ENCODE assay signal across 24 mouse cellular contexts in genomic region chr8:114527648-114528221, GRCm38 (mm10).
DNase-seq lines count a peak whose midpoint lies in the region; ATAC-seq lines count a peak whose summit lies in the region.
"Had no signal": no experiment of that assay in that cellular context is flagged by ENCODE, and none has a peak within 500 bp of the region (broad histone marks: within the 10 kb centered on the region; RNA-seq: fewer than 3 reads in every experiment).

No protein-coding gene starts in this region.

- H3K4me1 ChIP-seq in forebrain, embryonic 12.5 days: peaks cover 22% of the 10 kb centered on the region
- peaks cover 46% of the 10 kb centered on the region for H3K4me1 ChIP-seq in forebrain, embryonic 10.5 days
- H3K4me1 ChIP-seq in midbrain, embryonic 11.5 days (ENCODE audit: control insufficient read depth, insufficient read depth, low read length): 0 out of 2 replicates have a peak, but pooled peaks cover 3% of the 10 kb centered on the region
- peaks cover 32% of the 10 kb centered on the region for H3K4me1 ChIP-seq in midbrain, embryonic 10.5 days
- peaks cover 17% of the 10 kb centered on the region for H3K4me1 ChIP-seq in midbrain, embryonic 15.5 days
- H3K4me1 ChIP-seq: intestine, embryonic 15.5 days; megakaryocyte, embryonic 14.5 days had no signal

- H3K27ac ChIP-seq in forebrain, embryonic 12.5 days: no peak overlapping the region
- no peak overlapping the region for H3K27ac ChIP-seq in forebrain, embryonic 10.5 days
- no peak overlapping the region for H3K27ac ChIP-seq in midbrain, embryonic 11.5 days (ENCODE audit: low read depth, low read length)
- no peak overlapping the region for H3K27ac ChIP-seq in midbrain, embryonic 10.5 days (replicated peaks)
- no peak overlapping the region for H3K27ac ChIP-seq in midbrain, embryonic 15.5 days
- H3K27ac ChIP-seq: hindbrain, embryonic 10.5 days; intestine, embryonic 15.5 days; limb, embryonic 12.5 days had no signal

- H3K27me3 ChIP-seq in forebrain, embryonic 12.5 days: no peaks in the 10 kb centered on the region; the same call in 1 of the 2 replicates
- H3K27me3 ChIP-seq in forebrain, embryonic 10.5 days (ENCODE audit: poor library complexity, severe bottlenecking): no peaks in the 10 kb centered on the region
- no peaks in the 10 kb centered on the region for H3K27me3 ChIP-seq in midbrain, embryonic 11.5 days (ENCODE audit: control insufficient read depth, insufficient read depth, low read length)
- no peaks in the 10 kb centered on the region for H3K27me3 ChIP-seq in midbrain, embryonic 10.5 days (ENCODE audit: low read depth, poor library complexity, severe bottlenecking)
- peaks cover 4% of the 10 kb centered on the region for H3K27me3 ChIP-seq in midbrain, embryonic 15.5 days (replicated peaks)
- H3K27me3 ChIP-seq: intestine, embryonic 15.5 days; megakaryocyte, embryonic 14.5 days had no signal

- ATAC-seq in forebrain, embryonic 12.5 days (ENCODE audit: low FRiP score): peak; percentile 39
- ATAC-seq in midbrain, embryonic 11.5 days (ENCODE audit: low FRiP score): peak; percentile 48; the same call in 1 of the 2 replicates
- ATAC-seq in midbrain, embryonic 15.5 days (replicated peaks): 0 out of 2 replicates have a peak, but pooled peaks have one; percentile 70
- ATAC-seq: activated CD4-positive, CD25-positive, alpha-beta regulatory T cell, adult 4 months; intestine, embryonic 15.5 days; liver, postnatal 0 days had no signal

- no peak overlapping the region for H3K4me2 ChIP-seq in forebrain, embryonic 12.5 days
- no peak overlapping the region for H3K4me2 ChIP-seq in midbrain, embryonic 11.5 days
- H3K4me2 ChIP-seq in midbrain, embryonic 15.5 days: 0 out of 2 replicates have a peak overlapping the region, but pooled peaks have one; percentile 15
- H3K4me2 ChIP-seq: heart, embryonic 12.5 days; intestine, embryonic 15.5 days; limb, embryonic 12.5 days; liver, embryonic 11.5 days had no signal

- WGBS in forebrain, embryonic 12.5 days: 41% methylated on average over 12 of the region's 12 CpGs
- 77% methylated on average over 12 of the region's 12 CpGs for WGBS in forebrain, embryonic 10.5 days
- 72% methylated on average over 12 of the region's 12 CpGs for WGBS in midbrain, embryonic 11.5 days
- 83% methylated on average over 12 of the region's 12 CpGs for WGBS in midbrain, embryonic 10.5 days
- WGBS in midbrain, embryonic 15.5 days: 23% methylated on average over 12 of the region's 12 CpGs

- no peaks in the 10 kb centered on the region for H3K36me3 ChIP-seq in forebrain, embryonic 12.5 days (replicated peaks)
- no peaks in the 10 kb centered on the region for H3K36me3 ChIP-seq in forebrain, embryonic 10.5 days (replicated peaks)
- no peaks in the 10 kb centered on the region for H3K36me3 ChIP-seq in midbrain, embryonic 11.5 days (ENCODE audit: control insufficient read depth, insufficient read depth, low read length)
- no peaks in the 10 kb centered on the region for H3K36me3 ChIP-seq in midbrain, embryonic 10.5 days
- H3K36me3 ChIP-seq in midbrain, embryonic 15.5 days (replicated peaks): no peaks in the 10 kb centered on the region
- H3K36me3 ChIP-seq: heart, embryonic 12.5 days; hindbrain, embryonic 10.5 days; intestine, embryonic 15.5 days; limb, embryonic 12.5 days had no signal

- no peak for DNase-seq in forebrain, embryonic 10.5 days (ENCODE audit: extremely low spot score, low spot score)
- peak; percentile 3 to 5 for DNase-seq in layer of hippocampus, postnatal 14 days (ENCODE audit: low spot score in 2 of 2)
- no peak for DNase-seq in layer of hippocampus, adult 11-12 months (ENCODE audit: low spot score)
- no peak for DNase-seq in midbrain, embryonic 11.5 days (ENCODE audit: low spot score, missing footprints)
- no peak for DNase-seq in midbrain, embryonic 10.5 days (ENCODE audit: low spot score)
- DNase-seq in adrenal gland, postnatal 36 days: no peak
- DNase-seq: adrenal gland, adult 8-10 months; cerebellum, adult 8-10 months; gastrocnemius, postnatal 25 days; heart, adult 18-20 months; heart, postnatal 10 days; kidney, adult 9 months; liver, postnatal 0 days; thymus, adult 18-20 months; thymus, postnatal 36 days had no signal

- no peak overlapping the region for H3K4me3 ChIP-seq in forebrain, embryonic 12.5 days (replicated peaks)
- H3K4me3 ChIP-seq in forebrain, embryonic 10.5 days: no peak overlapping the region
- H3K4me3 ChIP-seq in midbrain, embryonic 11.5 days (ENCODE audit: low read depth, low read length): no peak overlapping the region
- H3K4me3 ChIP-seq in midbrain, embryonic 10.5 days: no peak overlapping the region
- no peak overlapping the region for H3K4me3 ChIP-seq in midbrain, embryonic 15.5 days
- H3K4me3 ChIP-seq: heart, embryonic 12.5 days; hindbrain, embryonic 10.5 days; intestine, embryonic 15.5 days; limb, embryonic 12.5 days; megakaryocyte, embryonic 14.5 days had no signal

- no peaks in the 10 kb centered on the region for H3K9me3 ChIP-seq in forebrain, embryonic 12.5 days
- H3K9me3 ChIP-seq in forebrain, embryonic 10.5 days: no peaks in the 10 kb centered on the region
- no peaks in the 10 kb centered on the region for H3K9me3 ChIP-seq in midbrain, embryonic 11.5 days (ENCODE audit: control insufficient read depth, low read length)
- H3K9me3 ChIP-seq in midbrain, embryonic 10.5 days (replicated peaks): no peaks in the 10 kb centered on the region
- H3K9me3 ChIP-seq in midbrain, embryonic 15.5 days: no peaks in the 10 kb centered on the region
- H3K9me3 ChIP-seq: heart, embryonic 12.5 days; hindbrain, embryonic 10.5 days; intestine, embryonic 15.5 days; limb, embryonic 12.5 days; megakaryocyte, embryonic 14.5 days had no signal

- no peak overlapping the region for H3K9ac ChIP-seq in forebrain, embryonic 12.5 days
- no peak overlapping the region for H3K9ac ChIP-seq in midbrain, embryonic 11.5 days (ENCODE audit: low read length)
- H3K9ac ChIP-seq in midbrain, embryonic 15.5 days: no peak overlapping the region
- H3K9ac ChIP-seq: heart, embryonic 12.5 days; intestine, embryonic 15.5 days; limb, embryonic 12.5 days; liver, postnatal 0 days had no signal

Comparison
In these comparisons a context has a peak if more than half of its experiments do, and no peak if none do; other contexts are left out.
1. DNase-seq: peak in layer of hippocampus, postnatal 14 days (2 of 2); none in forebrain, embryonic 10.5 days (single experiment), layer of hippocampus, adult 11-12 months (single experiment), midbrain, embryonic 11.5 days (single experiment), midbrain, embryonic 10.5 days (single experiment) and adrenal gland, postnatal 36 days (0 of 2).
2. Peak in every context shown above with its lines, with median percentiles within 50 percentile points of each other: ATAC-seq.